Mouse (Mus musculus) adrenal gland, adult 18-20 months (tissue): ENCODE results near the gene Ly6g6c. TPM values are rescaled to one million over a fixed set of nuclear protein-coding genes. Genes with fewer than 3 reads are reported as not detected.

ENCODE experiments used
- DNase-seq, 2 experiments: peaks; one replicate each; pipeline ENCODE4 v3.0.0; 2021 to 2022; ENCODE audit warnings: low spot score in 2 of 2
- long read RNA-seq, 2 experiments: library from polyadenylated mRNA; stranded (forward); transcript quantifications; one replicate each; pipeline ENCODE4 v2.0.0; 2021
- total RNA-seq, 2 experiments: library from RNA; stranded (reverse); gene quantifications; 1 replicate in 1 of 2; 2 replicates in 1 of 2; pipeline ENCODE4 v1.2.3; 2021

Ly6g6c gene
- not detected for total RNA-seq
- long read RNA-seq, experiment 1 = 0 reads
- long read RNA-seq, experiment 2 = 0 reads

DNA sequence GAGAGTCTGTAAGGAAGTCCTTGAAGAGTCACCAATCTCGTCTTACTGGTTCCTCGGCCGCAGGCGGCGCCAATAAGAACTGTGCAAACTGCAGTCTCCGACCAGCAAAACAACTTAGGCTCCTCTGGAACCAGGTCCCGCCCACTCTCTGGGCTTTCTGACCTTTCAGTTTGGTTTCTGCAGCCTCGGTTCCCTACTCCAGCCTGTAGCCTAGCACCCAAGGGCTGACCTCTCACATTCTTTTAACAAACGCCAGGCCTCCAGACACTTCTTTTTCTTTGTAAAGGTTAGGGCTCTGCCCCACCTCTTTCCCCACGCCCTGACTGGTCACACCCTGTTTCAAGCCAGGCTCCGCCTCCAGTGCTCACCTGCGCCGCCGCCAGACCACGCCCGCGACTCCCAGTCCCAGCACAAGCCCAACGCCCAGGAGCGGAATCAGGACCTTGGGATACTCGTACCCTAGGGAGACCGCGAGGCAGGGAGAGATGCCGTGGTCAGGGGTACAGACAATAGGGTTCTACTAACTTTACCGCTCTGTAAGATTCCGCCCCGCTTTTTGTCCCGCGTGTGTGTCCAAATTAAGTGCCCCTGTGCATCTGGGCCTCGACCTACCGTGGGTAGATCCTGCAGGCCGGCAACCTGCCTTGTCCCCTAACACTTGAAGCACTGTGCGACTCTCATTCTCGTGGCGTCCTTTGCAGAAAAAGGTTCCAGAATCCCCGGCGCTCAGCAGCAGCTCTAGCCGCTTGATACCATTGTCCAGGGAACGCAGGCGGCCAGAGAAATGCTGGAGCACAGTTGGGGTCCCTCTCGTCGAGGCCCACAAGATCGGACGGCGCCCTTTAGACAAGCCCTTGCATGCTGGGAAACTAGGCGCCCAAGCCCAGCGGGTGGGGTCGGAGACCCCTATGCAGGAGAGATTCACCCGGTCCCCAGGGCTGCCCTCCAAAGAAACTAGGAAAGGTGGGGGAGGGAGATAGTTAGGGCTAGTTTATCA, at the start of gene Ly6g6c:
TSS of gene Ly6g6c (plus strand) at position 438 of the 997 bp plus-strand sequence.
- DNase-seq = no peak

- DNase-seq = peak; percentile 40 to 48
Measured at GRCm38 (mm10) chr17:35016376-35016775, 48.8 kb upstream of the Ly6g6c start, which contains the start of gene Vwa7. TSS of gene Vwa7 (plus strand) at chr17:35016579.

GRCm38 (mm10) chr17:35016791-35017705, 48.1 kb upstream of the Ly6g6c start:
- no peak for DNase-seq

DNA sequence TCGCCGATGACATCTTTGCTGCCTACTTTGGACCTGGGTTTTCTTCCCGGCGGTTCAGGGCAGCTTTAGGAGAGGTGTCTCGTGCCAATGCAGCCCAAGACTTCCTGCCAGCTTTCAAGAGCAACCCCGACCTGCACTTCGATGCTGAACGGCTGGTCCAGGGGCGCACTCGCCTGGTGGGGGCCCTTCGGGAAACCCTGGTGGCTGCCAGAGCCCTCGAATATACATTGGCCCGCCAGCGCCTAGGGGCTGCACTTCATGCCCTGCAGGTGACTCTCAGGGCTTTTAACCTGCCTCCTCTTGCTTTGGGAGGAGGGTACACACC, 47.5 kb upstream of the Ly6g6c start:
- no peak for DNase-seq

DNA sequence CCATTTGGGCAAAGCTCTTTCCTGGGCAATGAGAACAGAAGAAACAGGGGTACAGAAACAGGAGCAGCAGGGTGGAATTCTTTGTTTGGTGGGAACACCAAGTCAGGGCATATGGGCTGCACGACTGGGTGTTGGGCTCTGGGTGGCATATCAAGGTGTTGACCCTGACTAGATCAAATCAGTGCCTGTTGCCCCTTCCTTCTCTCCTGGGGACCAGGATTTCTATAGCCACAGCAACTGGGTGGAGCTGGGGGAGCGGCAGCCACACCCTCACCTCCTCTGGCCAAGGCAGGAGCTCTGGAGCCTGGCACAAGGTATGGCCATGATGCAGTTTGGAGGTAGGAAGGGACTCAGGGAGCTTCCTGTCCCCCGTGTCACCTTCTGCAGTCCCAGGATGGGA, 47.0 kb upstream of the Ly6g6c start:
- DNase-seq = no peak

DNA sequence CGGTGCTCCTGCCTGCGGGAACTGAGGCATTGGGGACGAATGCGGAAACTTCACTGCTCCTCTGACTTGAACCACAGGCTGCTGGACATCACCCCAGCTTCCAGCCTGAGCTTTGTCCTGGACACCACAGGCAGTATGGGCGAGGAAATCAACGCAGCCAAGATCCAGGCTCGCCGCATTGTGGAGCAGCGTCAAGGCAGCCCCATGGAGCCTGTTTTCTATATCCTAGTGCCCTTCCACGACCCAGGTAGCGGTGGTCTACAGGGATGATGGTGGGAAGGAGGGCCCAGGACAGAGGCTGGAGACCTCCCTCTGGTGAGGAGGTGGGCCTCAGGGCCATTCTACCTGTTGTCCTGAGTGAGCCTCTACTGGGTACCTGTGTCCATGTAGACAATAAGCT, 45.3 kb upstream of the Ly6g6c start:
- DNase-seq = no peak

DNA sequence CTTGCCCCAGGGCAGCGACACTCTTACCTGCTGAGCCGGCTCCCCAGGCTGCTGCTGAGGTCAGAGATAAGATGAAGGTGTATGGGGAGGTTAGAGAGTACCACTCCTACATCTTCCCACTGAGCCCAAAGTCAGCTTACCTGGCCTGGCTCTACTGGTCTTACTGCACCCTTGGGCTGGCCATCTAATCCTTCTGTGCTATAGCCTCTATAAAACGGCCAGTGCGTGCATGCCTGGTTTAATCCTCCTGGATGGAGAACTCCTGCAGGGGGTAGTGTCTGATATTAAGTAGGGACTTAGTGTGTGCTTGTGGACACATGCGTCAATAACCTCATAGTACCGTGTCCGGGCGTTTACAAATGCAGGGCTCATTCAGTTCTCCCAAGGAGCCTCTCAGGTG, 44.6 kb upstream of the Ly6g6c start:
- DNase-seq = no peak

- DNase-seq = peak; percentile 90 to 93
Measured at GRCm38 (mm10) chr17:35021163-35021808, 43.9 kb upstream of the Ly6g6c start.

DNA sequence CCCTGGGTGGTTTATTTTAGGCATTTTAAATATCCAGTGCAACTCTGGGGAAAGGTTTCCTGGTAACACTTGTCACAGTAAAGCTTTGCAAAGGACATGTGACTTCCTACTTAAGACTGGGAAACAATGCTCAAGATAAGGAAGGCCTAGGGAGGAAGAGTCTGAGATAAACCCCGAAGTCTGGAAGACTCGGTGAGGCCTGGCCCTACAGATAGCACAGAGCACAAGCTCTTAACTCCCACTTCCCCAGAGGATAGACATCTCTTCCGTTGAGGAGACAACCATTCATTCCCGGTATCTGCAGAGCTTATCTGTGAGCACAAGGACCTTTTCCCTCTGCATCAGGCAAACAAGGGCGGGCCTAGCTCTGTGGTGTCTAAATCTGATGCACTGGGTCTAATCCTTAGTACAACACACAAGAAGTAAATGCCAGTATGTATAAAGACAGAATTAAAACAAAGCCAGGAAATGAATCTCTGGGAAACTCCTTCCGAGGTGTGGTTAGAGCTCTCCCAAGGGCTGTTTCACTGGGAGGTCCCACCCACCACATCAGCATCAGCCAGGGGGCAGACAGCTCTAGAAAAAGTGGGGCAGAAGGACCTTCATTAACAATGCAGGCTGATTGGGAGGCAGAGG, 43.2 kb upstream of the Ly6g6c start:
- no peak for DNase-seq

DNA sequence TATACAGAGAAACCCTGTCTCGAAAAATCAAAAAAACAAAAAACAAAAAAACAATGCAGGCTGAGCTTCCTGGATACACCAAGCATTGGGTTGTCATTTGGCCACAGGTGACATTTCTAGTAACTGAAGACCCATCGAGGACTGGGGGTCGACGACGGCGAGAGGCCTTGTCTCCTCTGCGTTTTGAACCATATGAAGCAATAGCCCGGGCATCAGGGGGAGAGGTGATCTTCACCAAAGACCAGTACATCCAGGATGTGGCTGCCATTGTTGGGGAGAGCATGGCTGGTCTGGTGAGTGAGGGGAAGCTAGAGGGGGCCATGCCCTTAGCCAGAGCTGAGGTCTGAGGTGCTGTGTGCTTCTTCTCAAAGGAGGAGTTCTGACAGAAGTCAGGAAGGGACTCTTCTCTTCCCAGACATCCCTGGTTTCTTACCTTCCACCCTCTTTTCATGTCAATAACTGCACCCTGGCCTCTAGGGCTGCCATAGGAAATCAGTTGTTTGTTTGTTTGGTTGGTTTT, 42.6 kb upstream of the Ly6g6c start:
- no peak for DNase-seq

DNA sequence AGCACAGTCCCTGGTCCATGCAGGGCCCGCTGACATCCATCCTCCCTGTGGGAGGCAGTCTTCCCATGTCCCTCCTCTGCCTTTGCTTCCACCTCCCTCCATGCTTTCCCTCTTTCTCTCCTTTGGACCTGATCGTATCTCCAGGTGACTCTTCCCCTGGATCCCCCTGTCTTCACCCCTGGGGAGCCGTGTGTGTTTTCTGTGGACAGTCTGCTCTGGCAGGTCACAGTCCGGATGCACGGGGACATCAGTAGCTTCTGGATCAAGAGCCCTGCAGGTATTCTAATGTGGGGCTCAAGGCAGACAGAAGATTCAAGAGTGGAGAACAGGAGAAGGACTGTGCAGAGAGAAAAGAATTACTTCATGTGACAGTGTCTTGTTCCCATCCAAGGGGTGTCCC, 42.0 kb upstream of the Ly6g6c start:
- DNase-seq = no peak

GRCm38 (mm10) chr17:35023756-35024155, 41.4 kb upstream of the Ly6g6c start:
- no peak for DNase-seq

GRCm38 (mm10) chr17:35024261-35024660, 40.9 kb upstream of the Ly6g6c start:
- no peak for DNase-seq

GRCm38 (mm10) chr17:35024691-35025488, 40.3 kb upstream of the Ly6g6c start:
- DNase-seq = no peak

DNA sequence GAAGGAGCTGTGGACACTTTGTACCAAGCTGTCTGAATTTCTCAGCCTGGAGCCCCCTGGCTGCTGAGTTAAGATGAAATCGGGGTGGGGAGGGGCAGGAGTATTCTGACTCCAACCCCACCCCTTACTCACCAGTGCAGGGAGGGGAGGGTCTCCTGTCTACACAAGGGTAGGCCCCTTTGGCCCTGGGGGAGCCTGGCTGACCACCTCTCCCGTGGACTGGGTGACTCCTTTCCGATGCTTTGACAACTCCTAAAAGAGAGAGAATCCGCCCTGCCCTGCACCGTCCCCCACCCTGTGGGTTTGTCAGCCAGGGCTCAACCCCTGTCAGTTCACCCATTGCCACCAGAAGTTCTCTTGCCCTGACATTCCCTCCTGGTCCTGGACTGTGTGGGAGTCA, 39.0 kb upstream of the Ly6g6c start:
- no peak for DNase-seq

- DNase-seq = no peak
Measured at GRCm38 (mm10) chr17:35027277-35028068, 37.7 kb upstream of the Ly6g6c start, which contains the start of gene Sapcd1. TSS of gene Sapcd1 (minus strand) at chr17:35028016.

DNA sequence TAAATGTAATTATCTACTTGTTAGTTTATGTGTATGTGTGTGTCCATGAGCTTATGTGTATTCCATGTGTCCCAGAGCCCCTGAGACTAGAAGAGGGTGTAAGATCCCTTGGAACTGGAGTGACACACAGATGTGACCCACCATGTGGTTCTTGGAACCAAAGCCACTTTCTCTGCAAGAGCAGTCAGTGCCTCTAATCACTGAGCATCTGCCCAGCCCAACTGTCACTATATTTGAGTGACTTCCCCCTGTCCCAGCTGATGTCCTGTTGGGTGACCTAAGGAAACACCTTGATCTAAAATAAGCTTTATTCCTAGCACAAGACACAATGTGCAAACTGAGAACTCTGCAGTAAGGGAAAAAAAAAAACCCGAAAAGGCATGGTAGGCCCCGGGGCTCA, 36.9 kb upstream of the Ly6g6c start:
- no peak for DNase-seq

- no peak for DNase-seq
Measured at GRCm38 (mm10) chr17:35029691-35030532, 35.3 kb upstream of the Ly6g6c start.
